Comparison of ENCODE assay signal across 11 mouse cellular contexts in the genomic region with DNA sequence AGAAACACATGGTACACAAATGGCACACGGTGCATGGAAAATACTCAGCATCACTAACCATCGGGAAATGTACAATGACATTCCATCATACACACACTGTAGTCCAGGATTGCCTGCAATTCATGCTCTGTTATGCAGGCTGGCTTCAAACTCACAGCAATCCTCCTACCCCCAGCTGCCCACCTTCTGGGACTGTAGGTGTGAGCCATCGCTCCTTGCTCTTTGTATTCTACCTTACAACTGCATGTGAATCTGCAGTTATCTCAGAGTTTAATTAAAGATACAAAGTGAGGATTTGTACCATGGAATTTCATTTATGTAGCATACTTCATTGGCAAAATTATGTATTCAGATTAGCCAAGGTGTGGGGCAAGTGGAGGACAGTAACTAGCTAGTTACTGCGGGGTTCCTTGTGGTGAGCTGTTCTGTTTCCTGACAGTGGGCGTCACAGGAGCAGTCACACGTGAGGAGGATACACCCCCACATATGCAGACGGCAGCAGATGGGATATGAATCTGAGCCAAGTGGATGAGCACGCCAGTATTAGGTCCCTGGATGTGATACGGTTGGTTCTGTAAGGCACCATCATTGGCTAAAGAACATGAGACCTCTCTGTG. TPM values are rescaled to one million over a fixed set of nuclear protein-coding genes. Genes with fewer than 3 reads are reported as not detected.
DNase-seq lines count a peak whose midpoint lies in the region.
"Had no signal": no experiment of that assay in that cellular context is flagged by ENCODE, and none has a peak within 500 bp of the region (broad histone marks: within the 10 kb centered on the region; RNA-seq: fewer than 3 reads in every experiment).

No protein-coding gene starts in this region.

- peak; percentile 59 to 61 for DNase-seq in cerebellum, postnatal 14 days
- DNase-seq in cerebellum, adult 18-20 months: no peak
- peak; percentile 58 for DNase-seq in layer of hippocampus, adult 11-12 months (ENCODE audit: low spot score)
- no peak for DNase-seq in layer of hippocampus, adult 9-10 months (ENCODE audit: low spot score)
- peak; percentile 32 to 68 for DNase-seq in layer of hippocampus, postnatal 14 days (ENCODE audit: low spot score in 2 of 2)
- DNase-seq in right cerebral cortex, postnatal 10 days (ENCODE audit: low spot score in 2 of 2): peak; percentile 52 to 70
- DNase-seq in lung, postnatal 36 days: no peak
- DNase-seq in liver: no peak
- DNase-seq: cerebellum, adult 9-10 months; heart, adult 11 months; thymus, adult 2 months had no signal

RNA-seq across cellular contexts. Expression of a gene that starts 41.3 kb away (rescaled TPM):
- not detected for total RNA-seq in layer of hippocampus, postnatal 14 days (2021)

Comparison
In these comparisons a context has a peak if more than half of its experiments do, and no peak if none do; other contexts are left out.
1. DNase-seq: peak in cerebellum, postnatal 14 days (2 of 2), layer of hippocampus, adult 11-12 months (single experiment), layer of hippocampus, postnatal 14 days (2 of 2) and right cerebral cortex, postnatal 10 days (2 of 2); none in cerebellum, adult 18-20 months (0 of 2), layer of hippocampus, adult 9-10 months (single experiment), lung, postnatal 36 days (single experiment) and liver (single experiment).